Mouse (Mus musculus) limb, embryonic 15.5 days (tissue): ENCODE measurements at regions not wholly inside any gene's neighbourhood (a gene's known extent, or its start where the extent isn't known, plus 50 kb on each side); places are given as distances from the start of the nearest gene placed in this dataset.

ENCODE experiments used
- ATAC-seq: fragments of 200-750 bp; cut with Nextera tagmentation; 2 replicates; pipeline ENCODE4 v1.8.0; 2017; ENCODE audit warnings: low read depth, moderate TSS enrichment; ENCODE audit not compliant: insufficient number of reproducible peaks, low FRiP score, low TSS enrichment
- H3K27ac ChIP-seq: fragments of 300-500 bp; sonication (generic); 2 replicates; pipeline ENCODE4 v1.5.1; 2015; ENCODE audit warnings: moderate library complexity, mild to moderate bottlenecking, inconsistent platforms
- H3K27me3 ChIP-seq: fragments of 300-500 bp; sonication (generic); 2 replicates; pipeline ENCODE4 v1.6.1; 2015; ENCODE audit warnings: inconsistent platforms
- H3K36me3 ChIP-seq: fragments of 300-500 bp; sonication (generic); 2 replicates; pipeline ENCODE4 v1.6.1; 2015; ENCODE audit warnings: inconsistent platforms
- H3K4me1 ChIP-seq: fragments of 300-500 bp; sonication (generic); 2 replicates; pipeline ENCODE4 v1.6.1; 2015; ENCODE audit warnings: inconsistent platforms
- H3K4me2 ChIP-seq: fragments of 300-500 bp; sonication (generic); 2 replicates; pipeline ENCODE4 v1.6.1; 2015; ENCODE audit warnings: mild to moderate bottlenecking, inconsistent platforms
- H3K4me3 ChIP-seq: fragments of 300-500 bp; sonication (generic); 2 replicates; pipeline ENCODE4 v1.5.1; 2015; ENCODE audit warnings: mild to moderate bottlenecking, inconsistent platforms
- H3K9ac ChIP-seq: fragments of 300-500 bp; sonication (generic); 2 replicates; pipeline ENCODE4 v1.6.1; 2015; ENCODE audit warnings: inconsistent platforms
- H3K9me3 ChIP-seq: fragments of 300-500 bp; sonication (generic); 2 replicates; pipeline ENCODE4 v1.6.1; 2016; ENCODE audit warnings: inconsistent platforms
- WGBS: fragments of 180-500 bp; shearing (Covaris S2); methylation state at CpG from one replicate; pipeline ENCODE4 v1.1.7; 2015; 5-methylcytosine and 5-hydroxymethylcytosine counted together

- ATAC-seq = no peak
- no peaks in the 10 kb centered on the region for H3K4me1 ChIP-seq
- 60% methylated on average over 6 of the region's 6 CpGs for WGBS
- no peak overlapping the region for H3K27ac ChIP-seq
- no peaks in the 10 kb centered on the region for H3K9me3 ChIP-seq
- peaks cover 3% of the 10 kb centered on the region; the same call in 1 of the 2 replicates for H3K27me3 ChIP-seq
- no peaks in the 10 kb centered on the region for H3K36me3 ChIP-seq
- H3K4me3 ChIP-seq = no peak overlapping the region
- H3K4me2 ChIP-seq = no peak overlapping the region
- H3K9ac ChIP-seq = no peak overlapping the region
Measured at GRCm38 (mm10) chr1:190393061-190393460, 222.5 kb upstream of the Prox1 start.

GRCm38 (mm10) chr1:190388853-190389252 is 218.3 kb upstream of the Prox1 start:
- Histone ChIP-seq H3K27ac (no peak overlapping the region), H3K9me3 (no peaks in the 10 kb centered on the region), H3K4me2 (no peak overlapping the region), H3K4me1 (no peaks in the 10 kb centered on the region), H3K4me3 (no peak overlapping the region), H3K27me3 (peaks cover 3% of the 10 kb centered on the region; the same call in 1 of the 2 replicates), H3K9ac (no peak overlapping the region), H3K36me3 (no peaks in the 10 kb centered on the region)
- 85% methylated on average over 4 of the region's 4 CpGs for WGBS
- no peak for ATAC-seq

GRCm38 (mm10) chr1:190384555-190384954 is 214.0 kb upstream of the Prox1 start:
- 75% methylated on average over 12 of the region's 12 CpGs for WGBS

GRCm38 (mm10) chr1:190383256-190383838 is 212.8 kb upstream of the Prox1 start:
- 74% methylated on average over 10 of the region's 10 CpGs for WGBS
- Histone ChIP-seq H3K9me3 (no peaks in the 10 kb centered on the region), H3K27me3 (peaks cover 6% of the 10 kb centered on the region; the same call in 1 of the 2 replicates), H3K27ac (no peak overlapping the region), H3K4me2 (no peak overlapping the region), H3K9ac (no peak overlapping the region), H3K4me3 (no peak overlapping the region), H3K4me1 (no peaks in the 10 kb centered on the region), H3K36me3 (no peaks in the 10 kb centered on the region)
- no peak for ATAC-seq

More at GRCm38 (mm10) chr1:190384555-190384954, 214.0 kb upstream of the Prox1 start:
- Histone ChIP-seq H3K27ac (no peak overlapping the region), H3K4me1 (no peaks in the 10 kb centered on the region), H3K27me3 (peaks cover 4% of the 10 kb centered on the region; the same call in 1 of the 2 replicates), H3K4me3 (no peak overlapping the region), H3K9me3 (no peaks in the 10 kb centered on the region), H3K36me3 (no peaks in the 10 kb centered on the region), H3K9ac (no peak overlapping the region), H3K4me2 (no peak overlapping the region)
- no peak for ATAC-seq

GRCm38 (mm10) chr1:190380151-190380550 is 209.6 kb upstream of the Prox1 start:
- Histone ChIP-seq H3K4me1 (no peaks in the 10 kb centered on the region), H3K4me2 (no peak overlapping the region), H3K27me3 (peaks cover 6% of the 10 kb centered on the region; the same call in 1 of the 2 replicates), H3K27ac (no peak overlapping the region), H3K9ac (no peak overlapping the region), H3K9me3 (no peaks in the 10 kb centered on the region), H3K36me3 (no peaks in the 10 kb centered on the region), H3K4me3 (no peak overlapping the region)
- 56% methylated on average over 10 of the region's 10 CpGs for WGBS
- ATAC-seq = no peak

- no peaks in the 10 kb centered on the region for H3K36me3 ChIP-seq
- no peak overlapping the region for H3K27ac ChIP-seq
- no peak overlapping the region for H3K4me2 ChIP-seq
- 67% methylated on average over 22 of the region's 22 CpGs for WGBS
- no peak overlapping the region for H3K4me3 ChIP-seq
- H3K9me3 ChIP-seq = no peaks in the 10 kb centered on the region
- H3K27me3 ChIP-seq = peaks cover 12% of the 10 kb centered on the region
- no peaks in the 10 kb centered on the region for H3K4me1 ChIP-seq
- no peak overlapping the region for H3K9ac ChIP-seq
- no peak for ATAC-seq
Measured at GRCm38 (mm10) chr1:190375160-190375880, 204.8 kb upstream of the Prox1 start.

GRCm38 (mm10) chr1:190374270-190374669 is 203.8 kb upstream of the Prox1 start:
- no peaks in the 10 kb centered on the region for H3K9me3 ChIP-seq
- H3K27me3 ChIP-seq = peaks cover 6% of the 10 kb centered on the region
- no peak overlapping the region for H3K9ac ChIP-seq
- 40% methylated on average over 3 of the region's 3 CpGs for WGBS
- ATAC-seq = no peak
- no peaks in the 10 kb centered on the region for H3K36me3 ChIP-seq
- H3K4me1 ChIP-seq = no peaks in the 10 kb centered on the region
- no peak overlapping the region for H3K4me2 ChIP-seq
- no peak overlapping the region for H3K27ac ChIP-seq
- no peak overlapping the region for H3K4me3 ChIP-seq

- ATAC-seq = no peak
- Histone ChIP-seq H3K27me3 (peaks cover 6% of the 10 kb centered on the region; the same call in 1 of the 2 replicates), H3K4me2 (no peak overlapping the region), H3K4me1 (no peaks in the 10 kb centered on the region), H3K9me3 (no peaks in the 10 kb centered on the region), H3K27ac (no peak overlapping the region), H3K9ac (no peak overlapping the region), H3K4me3 (no peak overlapping the region), H3K36me3 (no peaks in the 10 kb centered on the region)
- 55% methylated on average over 8 of the region's 8 CpGs for WGBS
Measured at GRCm38 (mm10) chr1:190366631-190367030, 196.1 kb upstream of the Prox1 start.

- Histone ChIP-seq H3K27me3 (peaks cover 6% of the 10 kb centered on the region; the same call in 1 of the 2 replicates), H3K4me2 (no peak overlapping the region), H3K9me3 (no peaks in the 10 kb centered on the region), H3K4me3 (no peak overlapping the region), H3K4me1 (no peaks in the 10 kb centered on the region), H3K9ac (no peak overlapping the region), H3K36me3 (no peaks in the 10 kb centered on the region), H3K27ac (no peak overlapping the region)
- no peak for ATAC-seq
- 88% methylated on average over 11 of the region's 11 CpGs for WGBS
Measured at GRCm38 (mm10) chr1:190365126-190365525, 194.6 kb upstream of the Prox1 start.

- no peaks in the 10 kb centered on the region for H3K9me3 ChIP-seq
- WGBS = 82% methylated on average over 5 of the region's 5 CpGs
Measured at GRCm38 (mm10) chr1:190360661-190361060, 190.1 kb upstream of the Prox1 start.

GRCm38 (mm10) chr1:190357779-190358178 is 187.3 kb upstream of the Prox1 start:
- Histone ChIP-seq H3K9ac (no peak overlapping the region), H3K4me3 (no peak overlapping the region), H3K27ac (no peak overlapping the region), H3K9me3 (no peaks in the 10 kb centered on the region), H3K27me3 (peaks cover 21% of the 10 kb centered on the region), H3K36me3 (no peaks in the 10 kb centered on the region), H3K4me2 (no peak overlapping the region), H3K4me1 (no peaks in the 10 kb centered on the region)
- ATAC-seq = no peak
- 66% methylated on average over 5 of the region's 5 CpGs for WGBS

More at GRCm38 (mm10) chr1:190360661-190361060, 190.1 kb upstream of the Prox1 start:
- Histone ChIP-seq H3K4me3 (no peak overlapping the region), H3K9ac (no peak overlapping the region), H3K36me3 (no peaks in the 10 kb centered on the region), H3K4me1 (no peaks in the 10 kb centered on the region), H3K4me2 (no peak overlapping the region), H3K27me3 (peaks cover 11% of the 10 kb centered on the region; the same call in 1 of the 2 replicates), H3K27ac (no peak overlapping the region)
- ATAC-seq = no peak

GRCm38 (mm10) chr1:190347610-190348009 is 177.1 kb upstream of the Prox1 start:
- Histone ChIP-seq H3K9me3 (no peaks in the 10 kb centered on the region), H3K27me3 (peaks cover 71% of the 10 kb centered on the region)
- WGBS = 33% methylated on average over 5 of the region's 5 CpGs

More at GRCm38 (mm10) chr1:190347610-190348009, 177.1 kb upstream of the Prox1 start:
- Histone ChIP-seq H3K4me1 (peaks cover 6% of the 10 kb centered on the region), H3K27ac (no peak overlapping the region), H3K4me2 (no peak overlapping the region), H3K36me3 (no peaks in the 10 kb centered on the region), H3K4me3 (no peak overlapping the region), H3K9ac (no peak overlapping the region)
- no peak for ATAC-seq
